Mouse (Mus musculus) midbrain, embryonic 16.5 days (tissue): ENCODE results near the gene Fam172a. TPM values are rescaled to one million over a fixed set of nuclear protein-coding genes. Genes with fewer than 3 reads are reported as not detected.

Experiments used
- ATAC-seq: fragments of 200-750 bp; cut with Nextera tagmentation; 2 replicates; pipeline ENCODE4 v1.8.0; 2017; ENCODE audit warnings: moderate TSS enrichment
- H3K27ac ChIP-seq: fragments of 300-500 bp; sonication (generic); 2 replicates; pipeline ENCODE4 v1.5.1; 2014; ENCODE audit warnings: mild to moderate bottlenecking, low read length, mixed read lengths
- H3K27me3 ChIP-seq: fragments of 300-500 bp; sonication (generic); 2 replicates; pipeline ENCODE4 v1.6.1; 2014; ENCODE audit warnings: low read depth, low read length, mixed read lengths; ENCODE audit not compliant: control insufficient read depth, insufficient read depth
- H3K36me3 ChIP-seq: fragments of 300-500 bp; sonication (generic); 2 replicates; pipeline ENCODE4 v1.6.1; 2014; ENCODE audit warnings: mild to moderate bottlenecking, low read length, moderate library complexity, mixed read lengths; ENCODE audit not compliant: control insufficient read depth, insufficient read depth
- H3K4me1 ChIP-seq: fragments of 300-500 bp; sonication (generic); 2 replicates; pipeline ENCODE4 v1.6.1; 2014; ENCODE audit warnings: mild to moderate bottlenecking, low read length, mixed read lengths; ENCODE audit not compliant: control insufficient read depth, insufficient read depth
- H3K4me2 ChIP-seq: fragments of 300-500 bp; sonication (generic); 2 replicates; pipeline ENCODE4 v1.6.1; 2014; ENCODE audit warnings: mild to moderate bottlenecking, low read length, mixed read lengths
- H3K4me3 ChIP-seq: fragments of 300-500 bp; sonication (generic); 2 replicates; pipeline ENCODE4 v1.5.1; 2014; ENCODE audit warnings: low read depth, mild to moderate bottlenecking, low read length, moderate library complexity, mixed read lengths
- H3K9ac ChIP-seq: fragments of 300-500 bp; sonication (generic); 2 replicates; pipeline ENCODE4 v1.6.1; 2014; ENCODE audit warnings: low read depth, low read length, mixed read lengths
- H3K9me3 ChIP-seq: fragments of 300-500 bp; sonication (generic); replicated peaks from 2 replicates; pipeline ENCODE4 v1.6.1; 2014; ENCODE audit warnings: mild to moderate bottlenecking, low read length, mixed read lengths; ENCODE audit not compliant: control insufficient read depth, poor library complexity, severe bottlenecking
- WGBS: fragments of 180-500 bp; shearing (Covaris S2); extraction: QIAGEN DNeasy Blood & Tissue Kit; methylation state at CpG from one replicate; pipeline ENCODE4 v1.1.7; 2014; 5-methylcytosine and 5-hydroxymethylcytosine counted together
- polyA plus RNA-seq: library from polyadenylated mRNA; unstranded; fragments of >200 nt; fragmentation: Nextera tagmentation; extraction: Ambion mirVana; gene quantifications from 2 replicates; pipeline ENCODE4 v1.2.1, GENCODE M21; 2015

Fam172a gene
- polyA plus RNA-seq, 1 experiment from 2014 or later: 43.0 TPM

GRCm38 (mm10) chr13:78215223-78215622 lies 513.4 kb downstream of the Fam172a start:
- Histone ChIP-seq H3K4me2 (no peak overlapping the region), H3K27ac (no peak overlapping the region), H3K36me3 (no peaks in the 10 kb centered on the region), H3K27me3 (no peaks in the 10 kb centered on the region; the same call in 1 of the 2 replicates), H3K9ac (no peak overlapping the region), H3K4me3 (no peak overlapping the region), H3K9me3 (no peaks in the 10 kb centered on the region), H3K4me1 (peaks cover 6% of the 10 kb centered on the region; the same call in 1 of the 2 replicates)
- ATAC-seq: no peak
- 26% methylated on average over 2 of the region's 2 CpGs for WGBS
